Mouse (Mus musculus) heart, embryonic 15.5 days (tissue): Measurements from ENCODE around the gene Rnf32. TPM values are rescaled to one million over a fixed set of nuclear protein-coding genes. Genes with fewer than 3 reads are reported as not detected.

Experiments
- ATAC-seq: fragments of 200-750 bp; cut with Nextera tagmentation; replicated peaks from 2 replicates; pipeline ENCODE4 v1.8.0; 2017; ENCODE audit warnings: low read depth, moderate TSS enrichment; ENCODE audit not compliant: insufficient number of reproducible peaks, insufficient read depth, low FRiP score
- H3K27ac ChIP-seq: fragments of 300-500 bp; sonication (generic); 2 replicates; pipeline ENCODE4 v1.5.1; 2015; ENCODE audit warnings: mild to moderate bottlenecking, inconsistent platforms
- H3K27me3 ChIP-seq: fragments of 300-500 bp; sonication (generic); 2 replicates; pipeline ENCODE4 v1.6.1; 2015; ENCODE audit warnings: inconsistent platforms
- H3K36me3 ChIP-seq: fragments of 300-500 bp; sonication (generic); 2 replicates; pipeline ENCODE4 v1.6.1; 2015; ENCODE audit warnings: mild to moderate bottlenecking, inconsistent platforms
- H3K4me1 ChIP-seq: fragments of 300-500 bp; sonication (generic); replicated peaks from 2 replicates; pipeline ENCODE4 v1.6.1; 2015; ENCODE audit warnings: inconsistent platforms
- H3K4me2 ChIP-seq: fragments of 300-500 bp; sonication (generic); 2 replicates; pipeline ENCODE4 v1.6.1; 2015; ENCODE audit warnings: inconsistent platforms, mild to moderate bottlenecking, moderate library complexity
- H3K4me3 ChIP-seq: fragments of 300-500 bp; sonication (generic); 2 replicates; pipeline ENCODE4 v1.5.1; 2015; ENCODE audit warnings: mild to moderate bottlenecking, inconsistent platforms
- H3K9ac ChIP-seq: fragments of 300-500 bp; sonication (generic); 2 replicates; pipeline ENCODE4 v1.6.1; 2015; ENCODE audit warnings: mild to moderate bottlenecking, inconsistent platforms
- H3K9me3 ChIP-seq: fragments of 300-500 bp; sonication (generic); replicated peaks from 2 replicates; pipeline ENCODE4 v1.6.1; 2016; ENCODE audit warnings: inconsistent platforms
- WGBS: fragments of 180-500 bp; shearing (Covaris S2); methylation state at CpG from one replicate; pipeline ENCODE4 v1.1.7; 2015; ENCODE audit warnings: mixed read lengths; 5-methylcytosine and 5-hydroxymethylcytosine counted together
- polyA plus RNA-seq: library from polyadenylated mRNA; unstranded; fragments of >200 nt; fragmentation: Nextera tagmentation; extraction: Ambion mirVana; gene quantifications from 2 replicates; pipeline ENCODE4 v1.2.1, GENCODE M21; 2015

Rnf32 gene
- polyA plus RNA-seq, 1 experiment from 2014 or later: 1.2 TPM

DNA sequence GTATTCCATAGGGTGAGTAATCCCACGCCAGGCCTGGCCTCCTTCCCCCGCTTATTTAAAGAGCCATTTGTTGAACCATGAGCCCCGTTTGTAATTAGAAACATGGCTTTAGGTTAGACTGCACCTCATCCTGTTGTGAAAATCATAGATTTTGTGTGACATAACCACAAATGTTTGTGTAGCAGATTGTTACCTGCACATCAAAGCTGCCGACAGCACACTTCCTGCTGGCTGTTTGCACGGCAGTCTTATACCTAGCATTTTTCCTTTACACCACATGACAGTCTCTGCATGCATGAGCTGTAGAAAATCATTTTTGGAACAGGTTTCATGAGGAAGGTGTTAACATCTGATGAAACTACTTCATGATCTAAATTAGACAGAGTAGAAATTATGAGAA is 9.9 kb downstream of the Rnf32 start:
- Histone ChIP-seq H3K36me3 (no peaks in the 10 kb centered on the region), H3K4me3 (no peak overlapping the region), H3K9me3 (no peaks in the 10 kb centered on the region), H3K27ac (no peak overlapping the region), H3K9ac (no peak overlapping the region), H3K4me1 (no peaks in the 10 kb centered on the region), H3K27me3 (no peaks in the 10 kb centered on the region), H3K4me2 (no peak overlapping the region)
- ATAC-seq: no peak
- 66% methylated on average over 5 of the region's 5 CpGs for WGBS

DNA sequence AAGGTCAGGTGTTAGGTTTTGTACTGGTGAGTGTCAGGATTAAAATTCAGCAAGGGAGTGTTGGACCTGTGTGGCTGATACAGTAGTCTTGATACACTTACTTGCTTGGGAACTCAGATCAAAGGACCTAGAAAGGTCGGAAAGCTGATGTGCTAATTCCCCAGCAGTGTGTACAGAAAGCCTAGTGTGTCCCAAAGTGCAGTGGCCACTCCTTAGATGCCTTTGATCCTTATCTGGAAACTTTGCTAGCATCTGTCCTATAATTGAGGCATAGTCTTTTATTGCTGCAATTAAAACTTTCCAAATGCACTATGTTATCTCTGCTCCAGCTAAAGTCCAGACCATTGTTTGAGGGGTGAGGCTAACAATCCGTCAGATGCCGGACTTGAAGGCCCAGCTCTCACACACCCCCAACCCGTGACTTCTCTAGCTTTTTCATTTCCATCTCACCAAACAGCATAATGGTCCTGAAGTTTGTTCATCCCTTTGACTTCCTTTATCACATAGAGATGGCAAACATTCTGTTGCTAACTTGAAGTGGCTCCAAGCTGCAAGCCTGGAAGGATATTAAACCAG is 16.3 kb downstream of the Rnf32 start:
- H3K4me3 ChIP-seq: no peak overlapping the region
- no peak for ATAC-seq
- 32% methylated on average over 4 of the region's 4 CpGs for WGBS

DNA sequence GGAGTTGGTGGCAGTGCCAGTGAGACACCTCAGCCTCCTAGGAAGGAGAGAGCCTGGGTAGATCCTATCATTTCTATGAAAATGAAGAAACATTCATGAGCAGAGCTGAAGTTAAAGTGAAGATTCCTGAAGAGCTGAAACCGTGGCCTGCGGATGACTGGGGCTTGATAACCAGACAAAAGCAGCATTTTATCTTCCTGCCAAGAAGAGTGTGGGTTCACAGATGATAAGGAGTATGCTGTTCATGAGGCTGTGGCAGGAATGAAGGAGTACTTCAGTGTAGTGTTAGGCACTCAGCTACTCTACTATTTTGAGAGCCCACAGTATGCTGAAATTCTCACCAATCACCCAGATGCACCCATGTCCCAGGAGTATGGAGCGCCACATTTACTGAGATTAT is 22.2 kb downstream of the Rnf32 start:
- no peaks in the 10 kb centered on the region for H3K36me3 ChIP-seq
- H3K4me3 ChIP-seq: no peak overlapping the region
- H3K27ac ChIP-seq: no peak overlapping the region
- no peak overlapping the region for H3K9ac ChIP-seq
- H3K4me1 ChIP-seq: no peaks in the 10 kb centered on the region
- no peak for ATAC-seq
- WGBS: 43% methylated on average over 3 of the region's 3 CpGs
- no peaks in the 10 kb centered on the region for H3K9me3 ChIP-seq
- H3K4me2 ChIP-seq: no peak overlapping the region
- no peaks in the 10 kb centered on the region for H3K27me3 ChIP-seq

More for the DNA sequence above, 16.3 kb downstream of the Rnf32 start:
- Histone ChIP-seq H3K9ac (no peak overlapping the region), H3K36me3 (no peaks in the 10 kb centered on the region), H3K4me2 (no peak overlapping the region), H3K9me3 (no peaks in the 10 kb centered on the region), H3K4me1 (no peaks in the 10 kb centered on the region), H3K27me3 (no peaks in the 10 kb centered on the region), H3K27ac (no peak overlapping the region)

DNA sequence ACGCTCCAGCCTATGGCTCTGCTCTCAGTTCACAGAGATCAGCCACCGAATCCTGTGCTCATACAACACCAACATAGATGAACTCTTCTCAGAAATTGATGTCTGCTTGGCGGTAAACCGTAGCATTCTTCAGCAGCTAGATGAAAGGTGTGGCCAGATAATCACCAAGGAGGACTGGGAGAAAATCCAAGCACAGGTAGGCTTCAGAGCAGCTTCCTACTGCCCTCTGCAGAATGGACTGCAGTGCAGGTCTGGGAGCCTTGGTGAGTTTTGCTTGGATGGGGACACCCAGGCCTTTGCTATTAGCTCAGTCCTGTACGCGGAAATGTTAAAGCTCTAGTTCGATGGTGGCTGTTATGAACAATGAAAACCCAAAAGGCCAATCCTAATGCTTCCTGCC is 28.3 kb downstream of the Rnf32 start:
- WGBS: 88% methylated on average over 7 of the region's 7 CpGs

DNA sequence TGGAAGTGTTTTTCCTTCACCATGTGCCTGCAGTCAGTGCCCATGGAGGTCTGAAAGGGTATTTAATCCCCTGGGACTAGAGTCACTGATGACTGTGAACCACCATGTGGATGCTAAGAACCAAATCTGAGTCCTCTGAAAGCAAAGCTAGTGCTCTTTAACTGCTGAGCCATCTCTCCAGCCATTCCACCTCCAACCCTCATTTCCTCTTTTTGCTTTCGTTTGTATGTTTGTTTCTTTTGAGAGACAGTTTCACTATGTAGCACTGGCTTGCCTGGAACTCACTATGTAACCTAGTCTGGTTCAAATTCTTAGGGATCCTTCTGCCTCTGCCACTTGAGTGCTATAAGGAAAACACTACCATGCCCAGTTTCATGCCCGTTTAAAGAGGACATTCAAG is 34.7 kb downstream of the Rnf32 start:
- no peak for ATAC-seq
- H3K4me1 ChIP-seq: no peaks in the 10 kb centered on the region
- H3K36me3 ChIP-seq: no peaks in the 10 kb centered on the region
- H3K4me2 ChIP-seq: no peak overlapping the region
- no peak overlapping the region for H3K4me3 ChIP-seq
- no peak overlapping the region for H3K27ac ChIP-seq
- H3K27me3 ChIP-seq: no peaks in the 10 kb centered on the region
- no peak overlapping the region for H3K9ac ChIP-seq
- WGBS: 63% methylated on average over 2 of the region's 2 CpGs
- no peaks in the 10 kb centered on the region for H3K9me3 ChIP-seq

More for the DNA sequence above, 28.3 kb downstream of the Rnf32 start:
- H3K9me3 ChIP-seq: no peaks in the 10 kb centered on the region
- ATAC-seq: no peak
- no peak overlapping the region for H3K4me2 ChIP-seq
- H3K27me3 ChIP-seq: no peaks in the 10 kb centered on the region
- H3K9ac ChIP-seq: no peak overlapping the region
- no peaks in the 10 kb centered on the region for H3K36me3 ChIP-seq
- H3K27ac ChIP-seq: no peak overlapping the region
- H3K4me3 ChIP-seq: no peak overlapping the region
- no peaks in the 10 kb centered on the region for H3K4me1 ChIP-seq

DNA sequence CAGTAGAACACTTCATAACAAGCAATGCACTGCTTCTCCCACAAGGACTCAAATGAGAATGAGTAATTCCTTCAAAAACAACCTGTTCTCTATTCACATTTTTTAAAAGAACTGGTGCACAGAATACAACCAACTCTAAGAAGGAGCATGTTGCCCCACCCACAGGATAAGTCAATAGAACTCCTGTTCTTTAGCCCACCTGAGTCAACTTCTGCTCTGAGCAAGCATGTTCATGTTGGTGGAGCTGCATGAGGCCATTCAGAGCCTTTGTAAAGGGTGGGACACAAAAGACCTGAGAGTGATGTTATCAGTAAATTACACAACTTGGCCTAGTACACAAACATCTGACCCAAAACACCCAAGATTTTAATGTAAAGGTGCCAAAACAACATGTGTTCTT is 42.6 kb downstream of the Rnf32 start:
- ATAC-seq: no peak

DNA sequence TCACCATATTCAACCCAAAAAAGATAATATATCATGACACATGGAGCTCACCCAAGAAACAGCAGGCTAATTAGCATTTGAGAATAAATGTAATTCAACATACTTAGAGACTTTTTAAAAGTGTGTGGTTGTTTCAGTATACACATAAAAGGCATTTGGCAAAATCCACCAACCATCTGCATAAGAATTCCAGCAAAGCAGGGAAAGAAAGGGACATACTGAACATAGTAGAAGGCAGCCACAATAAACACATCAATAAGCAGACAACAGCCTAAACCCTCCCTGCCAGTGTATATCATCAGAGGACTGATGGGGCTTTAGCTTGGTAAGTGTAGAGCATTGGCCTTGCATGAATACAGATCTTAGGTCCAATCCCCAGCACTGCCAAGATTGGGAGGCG is 49.0 kb downstream of the Rnf32 start:
- Histone ChIP-seq H3K27ac (no peak overlapping the region), H3K36me3 (no peaks in the 10 kb centered on the region), H3K27me3 (no peaks in the 10 kb centered on the region), H3K4me2 (no peak overlapping the region), H3K9ac (no peak overlapping the region), H3K9me3 (no peaks in the 10 kb centered on the region), H3K4me1 (no peaks in the 10 kb centered on the region), H3K4me3 (no peak overlapping the region)
- WGBS: 40% methylated on average over 1 of the region's 1 CpGs
- no peak for ATAC-seq

More for the DNA sequence above, 42.6 kb downstream of the Rnf32 start:
- H3K4me2 ChIP-seq: no peak overlapping the region
- H3K27ac ChIP-seq: no peak overlapping the region
- no peaks in the 10 kb centered on the region for H3K36me3 ChIP-seq
- H3K4me3 ChIP-seq: no peak overlapping the region
- no peaks in the 10 kb centered on the region for H3K27me3 ChIP-seq
- H3K9me3 ChIP-seq: no peaks in the 10 kb centered on the region
- no peak overlapping the region for H3K9ac ChIP-seq
- no peaks in the 10 kb centered on the region for H3K4me1 ChIP-seq

DNA sequence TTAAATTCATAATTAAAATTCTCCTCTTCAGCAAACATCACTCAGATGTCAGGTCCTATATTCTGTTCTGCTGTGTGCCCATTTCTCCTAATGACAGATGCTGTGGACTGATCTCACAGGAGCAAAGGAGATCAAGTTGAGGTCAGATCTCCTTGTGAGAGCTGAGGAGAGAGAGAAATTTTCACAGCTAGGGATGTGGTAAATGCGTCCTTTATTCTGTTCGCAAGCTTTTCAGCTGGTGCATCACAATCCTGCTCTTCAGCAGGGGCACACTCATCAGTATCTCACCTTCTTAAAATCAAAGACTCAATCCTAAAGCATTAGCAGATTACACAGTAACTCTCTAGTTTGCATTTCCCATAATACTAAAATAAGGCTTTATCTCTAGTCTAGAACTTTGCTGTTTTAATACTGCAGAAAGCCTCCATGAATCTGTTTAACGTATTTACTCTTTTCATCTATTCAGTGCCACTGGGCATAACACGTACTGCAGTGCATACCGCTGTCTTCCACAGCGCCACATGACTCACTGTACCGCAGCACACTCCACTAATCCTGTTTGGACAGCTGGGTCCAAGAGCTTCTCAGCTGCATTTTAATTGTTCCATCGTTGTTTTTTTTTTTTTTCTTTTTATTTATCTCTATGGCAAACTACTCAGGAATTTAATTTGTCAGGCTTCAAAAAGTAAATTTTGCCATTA is 55.2 kb downstream of the Rnf32 start:
- WGBS: 66% methylated on average over 8 of the region's 8 CpGs
- H3K9ac ChIP-seq: no peak overlapping the region
- no peak overlapping the region for H3K27ac ChIP-seq
- H3K4me2 ChIP-seq: no peak overlapping the region
- ATAC-seq: no peak
- no peaks in the 10 kb centered on the region for H3K9me3 ChIP-seq
- no peak overlapping the region for H3K4me3 ChIP-seq
- no peaks in the 10 kb centered on the region for H3K4me1 ChIP-seq
- no peaks in the 10 kb centered on the region for H3K27me3 ChIP-seq
- no peaks in the 10 kb centered on the region for H3K36me3 ChIP-seq

DNA sequence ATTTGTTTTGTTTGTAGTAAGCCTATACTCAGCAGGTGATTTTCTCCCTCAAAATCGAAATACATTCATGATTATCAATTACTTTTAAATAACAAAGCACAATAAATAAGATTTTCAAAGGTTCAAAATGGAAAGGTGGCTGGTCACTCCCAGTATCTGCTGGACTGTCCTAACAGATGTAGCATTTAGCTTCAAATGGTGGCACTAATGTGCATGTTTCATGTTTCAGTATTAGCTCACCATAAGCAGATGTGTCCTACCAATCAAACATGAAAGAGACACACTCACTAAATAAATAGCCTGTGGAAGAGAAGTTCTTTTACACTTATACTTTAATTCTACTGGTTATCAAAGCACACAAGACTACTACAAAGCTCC is 55.7 kb downstream of the Rnf32 start:
- H3K4me1 ChIP-seq: no peaks in the 10 kb centered on the region
- ATAC-seq: no peak
- no peak overlapping the region for H3K9ac ChIP-seq
- H3K9me3 ChIP-seq: no peaks in the 10 kb centered on the region
- no peak overlapping the region for H3K4me2 ChIP-seq
- WGBS: 78% methylated on average over 1 of the region's 1 CpGs
- H3K27ac ChIP-seq: no peak overlapping the region
- H3K27me3 ChIP-seq: no peaks in the 10 kb centered on the region
- no peak overlapping the region for H3K4me3 ChIP-seq
- no peaks in the 10 kb centered on the region for H3K36me3 ChIP-seq

DNA sequence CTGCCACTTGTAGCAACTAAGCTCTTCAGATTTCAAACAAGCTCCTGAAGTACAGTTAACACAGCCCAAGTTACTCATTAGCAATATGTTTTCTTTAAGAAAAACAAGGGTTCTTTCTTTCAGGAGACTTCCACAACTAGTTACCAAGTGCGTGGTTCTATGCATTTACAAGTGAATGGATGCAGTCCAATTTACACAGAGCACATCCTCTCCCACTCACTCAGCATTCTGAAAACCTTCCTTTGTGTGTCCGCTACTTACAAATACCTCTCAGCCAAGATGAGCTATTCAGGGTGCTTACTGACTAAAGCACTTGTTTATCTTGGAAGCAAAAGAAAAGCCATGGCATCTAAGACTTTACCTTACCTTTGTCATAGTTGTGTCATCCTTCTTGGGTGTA is 58.1 kb downstream of the Rnf32 start:
- Histone ChIP-seq H3K4me3 (no peak overlapping the region), H3K9me3 (no peaks in the 10 kb centered on the region), H3K4me1 (no peaks in the 10 kb centered on the region), H3K4me2 (no peak overlapping the region), H3K9ac (no peak overlapping the region), H3K27ac (no peak overlapping the region), H3K36me3 (no peaks in the 10 kb centered on the region), H3K27me3 (no peaks in the 10 kb centered on the region)
- WGBS: 68% methylated on average over 2 of the region's 2 CpGs
- ATAC-seq: no peak

DNA sequence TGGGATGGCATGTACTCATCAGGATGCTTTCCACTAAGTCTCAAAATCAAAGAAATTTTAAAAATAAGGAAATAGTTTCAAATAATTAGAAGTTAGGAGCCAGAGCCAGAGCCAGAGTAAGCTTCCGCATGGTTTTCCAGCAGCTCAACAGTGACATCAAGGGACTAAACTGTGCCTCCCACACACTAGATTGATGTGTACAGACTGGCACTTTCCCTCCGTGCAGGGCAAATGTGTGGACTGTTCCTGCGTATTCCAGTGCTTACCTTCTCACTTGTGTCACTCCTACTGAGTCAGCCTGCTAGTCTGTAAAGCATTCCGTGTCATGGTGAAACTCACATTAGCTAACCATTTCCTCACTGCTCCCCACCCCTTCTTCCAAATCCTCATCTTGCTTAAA is 75.1 kb downstream of the Rnf32 start:
- WGBS: 52% methylated on average over 4 of the region's 4 CpGs
- no peak for ATAC-seq
- H3K4me1 ChIP-seq: no peaks in the 10 kb centered on the region

DNA sequence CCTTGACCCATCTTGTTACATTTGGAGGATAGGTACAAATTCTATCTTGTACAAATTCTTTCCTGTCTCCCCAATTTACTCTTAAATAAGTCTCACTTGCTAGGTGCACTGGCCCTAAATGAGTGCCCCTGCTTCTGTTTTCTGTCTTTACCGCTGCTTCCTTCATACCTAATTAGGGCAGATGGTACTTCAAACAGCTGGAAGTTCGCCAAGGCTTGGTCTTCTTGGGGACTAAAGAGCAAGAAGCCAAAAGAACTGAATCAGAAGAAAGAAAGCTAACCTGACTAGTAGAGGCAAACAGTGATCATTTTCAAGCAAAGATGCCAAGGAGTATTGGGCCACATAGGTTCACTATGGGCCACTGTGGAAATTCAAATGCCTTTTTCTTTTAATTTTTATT is 77.6 kb downstream of the Rnf32 start:
- 64% methylated on average over 2 of the region's 2 CpGs for WGBS
- ATAC-seq: no peak
- Histone ChIP-seq H3K36me3 (no peaks in the 10 kb centered on the region), H3K4me3 (no peak overlapping the region), H3K27ac (no peak overlapping the region), H3K9me3 (no peaks in the 10 kb centered on the region), H3K27me3 (no peaks in the 10 kb centered on the region), H3K4me2 (no peak overlapping the region), H3K9ac (no peak overlapping the region), H3K4me1 (no peaks in the 10 kb centered on the region)

More for the DNA sequence above, 75.1 kb downstream of the Rnf32 start:
- Histone ChIP-seq H3K4me2 (no peak overlapping the region), H3K27me3 (no peaks in the 10 kb centered on the region), H3K9ac (no peak overlapping the region), H3K36me3 (no peaks in the 10 kb centered on the region), H3K4me3 (no peak overlapping the region), H3K9me3 (no peaks in the 10 kb centered on the region), H3K27ac (no peak overlapping the region)
